Mouse (Mus musculus) heart, embryonic 12.5 days (tissue): ENCODE results near the gene Cntrob. TPM values are rescaled to one million over a fixed set of nuclear protein-coding genes. Genes with fewer than 3 reads are reported as not detected.

ENCODE experiments used
- ATAC-seq: fragments of 200-750 bp; cut with Nextera tagmentation; 2 replicates; pipeline ENCODE4 v1.8.0; 2017; ENCODE audit warnings: moderate TSS enrichment, moderate library complexity; ENCODE audit not compliant: insufficient number of reproducible peaks, low FRiP score
- H3K27ac ChIP-seq: fragments of 300-500 bp; sonication (generic); 2 replicates; pipeline ENCODE4 v1.5.1; 2016; ENCODE audit warnings: mild to moderate bottlenecking, moderate library complexity; ENCODE audit not compliant: poor library complexity, severe bottlenecking
- H3K27me3 ChIP-seq: fragments of 300-500 bp; sonication (generic); replicated peaks from 2 replicates; pipeline ENCODE4 v1.6.1; 2016; ENCODE audit warnings: mild to moderate bottlenecking, moderate library complexity
- H3K36me3 ChIP-seq: fragments of 300-500 bp; sonication (generic); 2 replicates; pipeline ENCODE4 v1.6.1; 2016; ENCODE audit warnings: mild to moderate bottlenecking, moderate library complexity
- H3K4me1 ChIP-seq: fragments of 300-500 bp; sonication (generic); replicated peaks from 2 replicates; pipeline ENCODE4 v1.6.1; 2016; ENCODE audit warnings: mild to moderate bottlenecking
- H3K4me2 ChIP-seq: fragments of 300-500 bp; sonication (generic); 2 replicates; pipeline ENCODE4 v1.6.1; 2016; ENCODE audit warnings: mild to moderate bottlenecking, moderate library complexity
- H3K4me3 ChIP-seq: fragments of 300-500 bp; sonication (generic); 2 replicates; pipeline ENCODE4 v1.5.1; 2016; ENCODE audit warnings: mild to moderate bottlenecking
- H3K9ac ChIP-seq: fragments of 300-500 bp; sonication (generic); 2 replicates; pipeline ENCODE4 v1.6.1; 2016; ENCODE audit warnings: mild to moderate bottlenecking, moderate library complexity
- H3K9me3 ChIP-seq: fragments of 300-500 bp; sonication (generic); replicated peaks from 2 replicates; pipeline ENCODE4 v1.6.1; 2016; ENCODE audit warnings: mild to moderate bottlenecking, moderate library complexity
- WGBS: fragments of 180-500 bp; shearing (Covaris S2); methylation state at CpG from one replicate; pipeline ENCODE4 v1.1.7; 2016; 5-methylcytosine and 5-hydroxymethylcytosine counted together
- polyA plus RNA-seq: library from polyadenylated mRNA; unstranded; fragments of >200 nt; fragmentation: Nextera tagmentation; extraction: Ambion mirVana; gene quantifications from 2 replicates; pipeline ENCODE4 v1.2.1, GENCODE M21; 2016

Gene Cntrob
- polyA plus RNA-seq, 1 experiment from 2014 or later: 18.6 TPM

GRCm38 (mm10) chr11:69250106-69250505 lies 73.5 kb downstream of the Cntrob start:
- no peaks in the 10 kb centered on the region for H3K9me3 ChIP-seq
- 81% methylated on average over 5 of the region's 5 CpGs for WGBS
- H3K4me3 ChIP-seq: no peak overlapping the region
- H3K9ac ChIP-seq: no peak overlapping the region
- no peaks in the 10 kb centered on the region for H3K36me3 ChIP-seq
- no peak for ATAC-seq
- peaks cover 23% of the 10 kb centered on the region for H3K4me1 ChIP-seq
- no peak overlapping the region for H3K4me2 ChIP-seq
- no peak overlapping the region for H3K27ac ChIP-seq
- no peaks in the 10 kb centered on the region for H3K27me3 ChIP-seq

Other genes starting within 250 kb of the Cntrob start
- gene Vamp2, start 235.3 kb downstream of the Cntrob start, polyA plus RNA-seq: 97.2 and 100 TPM in 2 replicates
- 9.4 and 9.8 TPM in 2 replicates for gene Per1, start 228.6 kb downstream of the Cntrob start, polyA plus RNA-seq
- gene Hes7, start 203.4 kb downstream of the Cntrob start, polyA plus RNA-seq: 0.70 and 0.81 TPM in 2 replicates
- 0.42 and 0.65 TPM in 2 replicates for gene 9130213A22Rik, start 201.2 kb downstream of the Cntrob start, polyA plus RNA-seq
- 0.17 and 0.54 TPM in 2 replicates for gene Aloxe3, start 197.9 kb downstream of the Cntrob start, polyA plus RNA-seq
- gene Alox12b, start 166.8 kb downstream of the Cntrob start, polyA plus RNA-seq: not detected in 2 replicates
- gene Alox8, start 125.9 kb downstream of the Cntrob start, polyA plus RNA-seq: 1.2 and 1.4 TPM in 2 replicates
- 0.15 and 0.17 TPM in 2 replicates for gene Gucy2e, start 86.7 kb downstream of the Cntrob start, polyA plus RNA-seq
- 168 and 176 TPM in 2 replicates for gene Trappc1, start 205 bp upstream of the Cntrob start, polyA plus RNA-seq
- 0.87 and 0.98 TPM in 2 replicates for gene Kcnab3, start 2.5 kb upstream of the Cntrob start, polyA plus RNA-seq
- gene Rnf227, start 16.7 kb upstream of the Cntrob start, polyA plus RNA-seq: 6.7 and 8.5 TPM in 2 replicates
- gene Chd3, start 45.6 kb upstream of the Cntrob start, polyA plus RNA-seq: 19.2 and 23.5 TPM in 2 replicates
- gene Naa38, start 71.7 kb upstream of the Cntrob start, polyA plus RNA-seq: 147 and 150 TPM in 2 replicates
- 24.8 and 27.1 TPM in 2 replicates for gene Cyb5d1, start 71.9 kb upstream of the Cntrob start, polyA plus RNA-seq
- gene Tmem88, start 74.5 kb upstream of the Cntrob start, polyA plus RNA-seq: 34.4 and 35.7 TPM in 2 replicates
- gene Kdm6b, start 89.9 kb upstream of the Cntrob start, polyA plus RNA-seq: 24.9 and 25.4 TPM in 2 replicates
- gene Dnah2, start 225.3 kb upstream of the Cntrob start, polyA plus RNA-seq: 0.15 and 0.59 TPM in 2 replicates
- gene Efnb3, start 236.4 kb upstream of the Cntrob start, polyA plus RNA-seq: 87.4 and 90.0 TPM in 2 replicates